Mouse (Mus musculus) stomach, postnatal 0 days (tissue): Measurements from ENCODE around the gene Pld2.

Source experiments
- CTCF ChIP-seq: IDR thresholded peaks from 2 replicates; pipeline ENCODE4 v1.5.1; 2016; ENCODE audit warnings: antibody characterized with exemption, low read depth, mild to moderate bottlenecking, moderate library complexity
- EP300 ChIP-seq: optimal IDR thresholded peaks from 2 replicates; pipeline ENCODE3; 2016; ENCODE audit warnings: antibody characterized with exemption

DNA sequence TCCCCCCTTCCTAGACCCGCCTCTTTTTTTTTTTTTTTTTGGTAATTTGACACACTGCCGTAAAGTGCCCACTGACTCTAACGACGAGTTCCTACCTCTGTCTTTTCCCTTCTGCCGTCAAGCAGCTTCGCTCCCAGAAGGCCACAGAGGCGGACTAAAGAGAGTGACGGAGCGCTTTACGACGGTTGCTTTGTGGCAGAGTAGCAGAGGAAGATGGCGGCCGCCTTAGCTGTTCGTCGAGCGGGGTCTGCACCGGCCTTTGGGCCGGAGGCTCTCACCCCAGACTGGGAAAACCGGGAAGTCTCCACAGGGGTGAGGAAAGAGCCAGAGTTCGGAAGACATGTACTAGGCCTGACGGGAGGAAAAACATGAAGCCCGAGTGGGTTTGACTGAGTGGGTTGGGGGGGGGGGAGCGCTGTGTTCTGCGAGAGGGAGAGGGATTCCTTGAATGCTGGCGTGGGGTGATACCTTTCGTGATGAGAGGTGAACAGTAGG, 14.6 kb upstream of the Pld2 start, which contains the start of gene Psmb6:
- TF ChIP-seq CTCF (no peak), EP300 (no peak)
